Mouse (Mus musculus) MEL (cell line): Measurements from ENCODE around the gene Fnbp1l.

ENCODE experiments used
- CTCF ChIP-seq, 3 experiments: IDR thresholded peaks in 2 of 3; conservative IDR thresholded peaks in 1 of 3; 2 replicates each; pipeline ENCODE4 v1.5.1; 2011 to 2012; ENCODE audit warnings: low read length in 3 of 3, low read depth in 2 of 3, mild to moderate bottlenecking in 2 of 3, improper control_type of control experiment in 1 of 3, inconsistent platforms in 1 of 3, mixed read lengths in 1 of 3, moderate library complexity in 1 of 3; ENCODE audit not compliant: control insufficient read depth in 1 of 3, insufficient read depth in 1 of 3, poor library complexity in 1 of 3, severe bottlenecking in 1 of 3
- ELF1 ChIP-seq: IDR thresholded peaks from 2 replicates; pipeline ENCODE4 v1.6.1; 2014; ENCODE audit warnings: low read depth, mild to moderate bottlenecking, inconsistent platforms, low read length, improper control_type of control experiment, moderate library complexity
- GATA1 ChIP-seq: IDR thresholded peaks from 2 replicates; pipeline ENCODE4 v1.6.1; 2011; ENCODE audit warnings: low read depth, low read length, improper control_type of control experiment
- MAFK ChIP-seq: IDR thresholded peaks from 2 replicates; pipeline ENCODE4 v1.6.1; 2011; ENCODE audit warnings: low read depth, mild to moderate bottlenecking, low read length, improper control_type of control experiment, borderline replicate concordance
- MYC ChIP-seq: IDR thresholded peaks from 2 replicates; pipeline ENCODE4 v1.6.1; 2011; ENCODE audit warnings: low read depth, mild to moderate bottlenecking, low read length, improper control_type of control experiment, moderate library complexity
- NRF1 ChIP-seq: IDR thresholded peaks from 2 replicates; pipeline ENCODE4 v1.6.1; 2014; ENCODE audit warnings: low read depth, mild to moderate bottlenecking, inconsistent platforms, low read length, improper control_type of control experiment, moderate library complexity; ENCODE audit not compliant: poor library complexity, insufficient read depth, severe bottlenecking

GRCm38 (mm10) chr3:122538851-122539250 lies 80.7 kb downstream of the Fnbp1l start:
- TF ChIP-seq CTCF (IDR thresholded peaks at IDR 0.05 in 2 of 3, conservative IDR thresholded peaks at IDR 0.05 in 1 of 3; ENCODE audit: control insufficient read depth in 1 of 3, insufficient read depth in 1 of 3, low read depth in 2 of 3, low read length in 3 of 3, poor library complexity in 1 of 3, severe bottlenecking in 1 of 3) (no peak), ELF1 (no peak), MYC (no peak), GATA1 (no peak), NRF1 (no peak), MAFK (no peak)
